Mouse (Mus musculus) myocyte (in vitro differentiated cells): ENCODE data around the gene Dab1. TPM values are rescaled to one million over a fixed set of nuclear protein-coding genes. Genes with fewer than 3 reads are reported as not detected.

Source experiments
- H3K27me3 ChIP-seq: one replicate; pipeline ENCODE4 v1.6.1; 2011; ENCODE audit not compliant: control insufficient read depth, insufficient read depth, insufficient read length
- H3K36me3 ChIP-seq: one replicate; pipeline ENCODE4 v1.6.1; 2011; ENCODE audit not compliant: control insufficient read depth, insufficient read depth
- H3K4me2 ChIP-seq: one replicate; pipeline ENCODE4 v1.6.1; 2011; ENCODE audit warnings: low read depth, control low read depth
- H3K4me3 ChIP-seq: one replicate; pipeline ENCODE4 v1.5.1; 2011; ENCODE audit warnings: mild to moderate bottlenecking, control low read depth, moderate library complexity
- H3K79me2 ChIP-seq: one replicate; pipeline ENCODE4 v1.6.1; 2011; ENCODE audit not compliant: control insufficient read depth, insufficient read depth
- H3ac ChIP-seq: one replicate; pipeline ENCODE4 v1.6.1; 2011; ENCODE audit not compliant: control insufficient read depth, insufficient read length
- CEBPB ChIP-seq: IDR thresholded peaks from 2 replicates; pipeline ENCODE4 v1.6.1; 2011; ENCODE audit warnings: mild to moderate bottlenecking, moderate library complexity; ENCODE audit not compliant: poor library complexity, insufficient read depth, severe bottlenecking
- E2F4 ChIP-seq: IDR thresholded peaks from one replicate; pipeline ENCODE4 v1.6.1; 2011; ENCODE audit warnings: mild to moderate bottlenecking, control low read depth, moderate library complexity; ENCODE audit not compliant: insufficient read depth
- MAX ChIP-seq: IDR thresholded peaks from one replicate; pipeline ENCODE4 v1.6.1; 2011; ENCODE audit warnings: low read depth, mild to moderate bottlenecking, control low read depth
- MYOD1 ChIP-seq, 3 experiments: IDR thresholded peaks; one replicate each; pipeline ENCODE4 v1.6.1; 2011; ENCODE audit warnings: control low read depth in 2 of 3, low read depth in 2 of 3, mild to moderate bottlenecking in 2 of 3, moderate library complexity in 1 of 3; ENCODE audit not compliant: insufficient read length in 2 of 3, control insufficient read depth in 1 of 3
- MYOG ChIP-seq, 3 experiments: IDR thresholded peaks; one replicate each; pipeline ENCODE4 v1.6.1; 2011; ENCODE audit warnings: control low read depth in 2 of 3, low read depth in 2 of 3, mild to moderate bottlenecking in 2 of 3; ENCODE audit not compliant: insufficient read length in 2 of 3, control insufficient read depth in 1 of 3, insufficient read depth in 1 of 3
- POLR2A ChIP-seq: IDR thresholded peaks from one replicate; pipeline ENCODE4 v1.6.1; 2011; ENCODE audit warnings: low read depth, mild to moderate bottlenecking, control low read depth, moderate library complexity; ENCODE audit not compliant: insufficient read length
- POLR2AphosphoS2 ChIP-seq: IDR thresholded peaks from one replicate; pipeline ENCODE4 v1.6.1; 2011; ENCODE audit warnings: low read depth, control low read depth; ENCODE audit not compliant: insufficient read length
- REST ChIP-seq: IDR thresholded peaks from one replicate; pipeline ENCODE4 v1.6.1; 2011; ENCODE audit warnings: mild to moderate bottlenecking, control low read depth, moderate library complexity; ENCODE audit not compliant: insufficient read depth, insufficient read length
- SRF ChIP-seq: IDR thresholded peaks from one replicate; pipeline ENCODE4 v1.6.1; 2011; ENCODE audit warnings: low read depth; ENCODE audit not compliant: control insufficient read depth, insufficient read length
- TCF12 ChIP-seq: IDR thresholded peaks from one replicate; pipeline ENCODE4 v1.6.1; 2011; ENCODE audit warnings: mild to moderate bottlenecking, control low read depth; ENCODE audit not compliant: poor library complexity, insufficient read depth, severe bottlenecking
- TCF3 ChIP-seq: IDR thresholded peaks from one replicate; pipeline ENCODE4 v1.6.1; 2011; ENCODE audit warnings: low read depth, control low read depth; ENCODE audit not compliant: insufficient read length
- USF1 ChIP-seq: IDR thresholded peaks from one replicate; pipeline ENCODE4 v1.6.1; 2011; ENCODE audit warnings: low read depth, mild to moderate bottlenecking, control low read depth, moderate library complexity
- polyA plus RNA-seq: library from polyadenylated mRNA; unstranded; fragments of >200 nt; fragmentation: generic; extraction: Trizol; gene quantifications from one replicate; pipeline ENCODE4 v1.2.1, GENCODE M21; 2012; ENCODE audit warnings: missing spikeins

Gene Dab1
- polyA plus RNA-seq, 1 experiment, result not detected

DNA sequence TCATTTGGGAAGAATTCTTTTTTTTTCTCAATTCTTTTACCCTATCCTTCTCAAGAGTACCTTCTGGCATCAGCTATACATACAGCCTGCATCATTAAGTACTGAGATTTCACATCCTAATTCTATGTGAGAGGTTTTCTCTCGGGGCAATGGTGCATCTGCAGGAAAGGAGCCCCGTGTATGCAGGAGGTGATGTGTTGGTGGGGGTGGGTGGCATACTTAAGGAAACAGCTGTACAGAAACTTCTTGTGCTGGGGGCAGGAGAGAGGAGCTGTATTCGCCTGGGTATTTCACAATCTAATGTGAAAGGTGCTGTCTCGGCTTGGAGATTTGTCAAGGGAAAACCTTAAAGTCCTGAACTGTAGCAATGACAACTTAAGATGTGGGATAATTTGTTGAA, 392.5 kb downstream of the Dab1 start:
- no peak for TF ChIP-seq SRF
- no peak for TF ChIP-seq CEBPB
- TF ChIP-seq USF1, result no peak
- TF ChIP-seq E2F4, result no peak
- TF ChIP-seq MAX, result no peak
- TF ChIP-seq POLR2A, result no peak
- TF ChIP-seq POLR2AphosphoS2, result no peak
- no peak for TF ChIP-seq TCF12
- no peak for TF ChIP-seq REST
- no peak for TF ChIP-seq MYOD1 (IDR thresholded peaks at IDR 0.05; ENCODE audit: control insufficient read depth in 1 of 3, insufficient read length in 2 of 3, low read depth in 2 of 3)
- TF ChIP-seq TCF3, result no peak
- Histone ChIP-seq H3K36me3 (no peaks in the 10 kb centered on the region), H3K27me3 (no peaks in the 10 kb centered on the region), H3K4me3 (no peak overlapping the region), H3K79me2 (no peaks in the 10 kb centered on the region), H3ac (no peak overlapping the region), H3K4me2 (no peak overlapping the region)

DNA sequence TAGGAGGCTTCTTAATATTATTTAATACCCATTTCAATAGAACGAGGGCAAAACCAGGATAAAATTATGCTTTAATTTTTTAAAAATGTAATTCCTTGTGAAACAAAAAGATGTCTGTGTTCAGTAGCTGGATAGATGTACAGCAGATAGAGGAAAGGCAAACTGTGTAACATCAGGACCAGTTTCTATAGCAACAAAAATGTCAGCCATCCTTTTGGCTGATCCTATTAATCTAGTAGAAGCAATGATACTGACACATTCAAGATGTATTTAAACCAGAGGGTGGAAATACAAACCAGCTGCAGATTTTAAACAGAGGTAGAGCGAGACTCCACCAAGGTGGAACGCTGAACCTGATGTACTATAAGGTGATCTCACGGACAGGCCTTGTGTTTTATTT, 393.0 kb downstream of the Dab1 start:
- no peaks in the 10 kb centered on the region for H3K27me3 ChIP-seq
- H3K36me3 ChIP-seq, result no peaks in the 10 kb centered on the region
- no peak overlapping the region for H3K4me3 ChIP-seq
- H3K79me2 ChIP-seq, result no peaks in the 10 kb centered on the region
- H3K4me2 ChIP-seq, result no peak overlapping the region
- no peak for TF ChIP-seq REST
- TF ChIP-seq MYOG (IDR thresholded peaks at IDR 0.05; ENCODE audit: control insufficient read depth in 1 of 3, insufficient read depth in 1 of 3, insufficient read length in 2 of 3, low read depth in 2 of 3), result no peak
- no peak for TF ChIP-seq TCF12
- no peak for TF ChIP-seq USF1
- no peak for TF ChIP-seq CEBPB
- no peak for TF ChIP-seq SRF
- no peak for TF ChIP-seq POLR2A
- TF ChIP-seq E2F4, result no peak
- no peak for TF ChIP-seq TCF3
- TF ChIP-seq MYOD1 (IDR thresholded peaks at IDR 0.05; ENCODE audit: control insufficient read depth in 1 of 3, insufficient read length in 2 of 3, low read depth in 2 of 3), result no peak
- TF ChIP-seq POLR2AphosphoS2, result no peak
- no peak for TF ChIP-seq MAX
- no peak overlapping the region for H3ac ChIP-seq

DNA sequence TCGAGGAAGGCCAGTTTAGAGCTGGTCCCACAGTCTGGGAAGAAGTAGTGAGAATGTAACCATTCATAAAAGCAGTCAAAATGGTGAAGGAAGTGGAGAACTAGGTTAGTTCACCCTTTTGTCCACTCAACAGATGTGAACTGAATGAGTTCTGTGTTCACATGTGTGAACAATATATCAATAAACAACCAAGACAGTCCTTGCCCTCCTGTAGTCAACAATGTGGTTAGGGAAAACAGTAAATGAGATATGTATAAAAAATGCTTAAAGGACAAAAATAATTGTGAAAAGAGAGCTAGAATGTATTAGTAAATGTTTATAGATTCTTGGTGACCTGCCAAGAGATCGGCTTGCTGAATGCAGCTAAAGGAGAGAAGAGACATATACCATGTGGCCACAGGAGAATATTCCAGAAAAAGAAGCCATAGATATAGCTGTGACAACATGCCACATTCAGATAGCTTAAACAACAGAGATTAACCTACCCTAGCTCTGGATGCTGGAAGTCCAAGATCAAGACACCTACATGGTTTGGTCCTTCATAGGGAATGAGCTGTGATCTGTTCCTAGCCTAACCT, 406.0 kb downstream of the Dab1 start:
- TF ChIP-seq CEBPB, result no peak
- no peak for TF ChIP-seq MYOD1 (IDR thresholded peaks at IDR 0.05; ENCODE audit: control insufficient read depth in 1 of 3, insufficient read length in 2 of 3, low read depth in 2 of 3)
- no peak for TF ChIP-seq E2F4
- no peak for TF ChIP-seq MYOG (IDR thresholded peaks at IDR 0.05; ENCODE audit: control insufficient read depth in 1 of 3, insufficient read depth in 1 of 3, insufficient read length in 2 of 3, low read depth in 2 of 3)
- no peak for TF ChIP-seq POLR2AphosphoS2
- no peak for TF ChIP-seq TCF3
- no peak for TF ChIP-seq USF1
- TF ChIP-seq POLR2A, result no peak
- no peak for TF ChIP-seq MAX
- TF ChIP-seq TCF12, result no peak
- TF ChIP-seq REST, result no peak
- TF ChIP-seq SRF, result no peak
- Histone ChIP-seq H3ac (no peak overlapping the region), H3K36me3 (no peaks in the 10 kb centered on the region), H3K27me3 (no peaks in the 10 kb centered on the region), H3K79me2 (no peaks in the 10 kb centered on the region), H3K4me2 (no peak overlapping the region), H3K4me3 (no peak overlapping the region)

DNA sequence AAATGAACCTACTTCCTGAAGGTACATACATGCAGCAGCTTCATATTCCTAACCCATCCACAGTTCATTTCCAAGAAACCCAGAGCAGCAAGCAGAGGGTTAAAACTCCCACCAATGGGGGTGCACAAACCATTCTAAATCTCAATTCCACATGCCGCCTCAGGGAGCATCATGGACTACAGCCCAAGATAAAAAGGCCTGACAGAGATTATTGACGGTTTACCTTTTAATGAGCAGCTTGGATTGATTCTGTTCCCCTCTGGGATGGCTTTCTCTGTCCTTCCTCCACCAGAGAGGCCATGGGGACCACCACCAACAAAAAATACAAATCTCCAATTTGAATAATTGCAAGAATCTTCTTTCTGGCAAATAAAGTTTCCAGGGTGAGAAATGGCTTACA, 407.7 kb downstream of the Dab1 start:
- H3ac ChIP-seq, result no peak overlapping the region
- TF ChIP-seq MYOD1 (IDR thresholded peaks at IDR 0.05; ENCODE audit: control insufficient read depth in 1 of 3, insufficient read length in 2 of 3, low read depth in 2 of 3), result no peak
- H3K79me2 ChIP-seq, result no peaks in the 10 kb centered on the region
- no peaks in the 10 kb centered on the region for H3K36me3 ChIP-seq
- no peak overlapping the region for H3K4me3 ChIP-seq
- no peak overlapping the region for H3K4me2 ChIP-seq
- no peaks in the 10 kb centered on the region for H3K27me3 ChIP-seq

DNA sequence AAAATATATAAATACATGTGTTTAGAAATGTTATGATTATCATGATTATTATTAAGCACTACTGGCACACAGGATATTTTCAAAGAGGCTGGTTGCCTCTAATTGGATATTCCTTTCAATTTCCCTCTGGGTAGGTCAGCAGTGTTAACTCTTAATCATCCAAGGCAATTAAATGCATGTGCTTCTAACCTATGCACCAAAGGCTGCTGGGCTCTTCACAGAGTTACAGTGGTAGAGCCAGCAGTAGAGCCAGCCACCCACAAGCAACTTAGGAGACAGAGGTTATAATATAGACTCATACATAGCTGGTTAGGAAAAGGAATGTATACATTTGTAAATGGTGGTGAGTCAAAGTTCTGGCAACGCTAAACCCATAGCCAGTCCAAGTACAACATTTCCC, 408.1 kb downstream of the Dab1 start:
- H3K27me3 ChIP-seq, result no peaks in the 10 kb centered on the region
- H3K4me3 ChIP-seq, result no peak overlapping the region
- H3ac ChIP-seq, result no peak overlapping the region
- no peaks in the 10 kb centered on the region for H3K79me2 ChIP-seq
- H3K36me3 ChIP-seq, result no peaks in the 10 kb centered on the region
- TF ChIP-seq MAX, result no peak
- TF ChIP-seq TCF12, result no peak
- no peak for TF ChIP-seq POLR2AphosphoS2
- no peak for TF ChIP-seq E2F4
- no peak for TF ChIP-seq MYOG (IDR thresholded peaks at IDR 0.05; ENCODE audit: control insufficient read depth in 1 of 3, insufficient read depth in 1 of 3, insufficient read length in 2 of 3, low read depth in 2 of 3)
- no peak for TF ChIP-seq POLR2A
- no peak for TF ChIP-seq MYOD1 (IDR thresholded peaks at IDR 0.05; ENCODE audit: control insufficient read depth in 1 of 3, insufficient read length in 2 of 3, low read depth in 2 of 3)
- TF ChIP-seq CEBPB, result no peak
- TF ChIP-seq TCF3, result no peak
- TF ChIP-seq SRF, result no peak
- TF ChIP-seq USF1, result no peak
- TF ChIP-seq REST, result no peak
- H3K4me2 ChIP-seq, result no peak overlapping the region
